Mouse (Mus musculus) left cerebral cortex, postnatal 36 days (tissue): ENCODE measurements around the gene Psmd1. TPM values are rescaled to one million over a fixed set of nuclear protein-coding genes. Genes with fewer than 3 reads are reported as not detected.
"Not testable (repeated sequence)": the region's sequence is repeated elsewhere in the genome, so short reads cannot be mapped to it uniquely, and the experiment has no call there.

Source experiments
- DNase-seq, 2 experiments: peaks; one replicate each; pipeline ENCODE4 v3.0.0; 2021 to 2022; ENCODE audit warnings: low spot score in 2 of 2, mixed read lengths in 1 of 2
- intact Hi-C: fragments of 180-260 bp; cut with DNase I; formaldehyde crosslinking; loops from one replicate; pipeline ENCODE4 v1.15.1; 2025
- total RNA-seq, 2 experiments: library from RNA; stranded (reverse); gene quantifications; 2 replicates each; pipeline ENCODE4 v1.2.3; 2021

Gene Psmd1
- 100 to 1,000 TPM; 106 TPM for total RNA-seq

GRCm38 (mm10) chr1:86064271-86064991 lies at the start of gene Psmd1:
Gene Psmd1 (plus strand): TSS chr1:86064387.
- intact Hi-C loops, result loop anchor here (1.0 kb wide), 1 partner anchor 271 kb away; the partner anchor contains the start of gene Cab39

GRCm38 (mm10) chr1:86015758-86016157 lies 48.4 kb upstream of the Psmd1 start:
- intact Hi-C loops, result not testable (repeated sequence)

More at GRCm38 (mm10) chr1:86064271-86064991, at the start of gene Psmd1:
- DNase-seq, result peak; percentile 86 to 89

GRCm38 (mm10) chr1:86016516-86016915 lies 47.7 kb upstream of the Psmd1 start, which contains the start of gene Spata3:
Gene Spata3 (plus strand): TSS chr1:86016816.
- intact Hi-C loops, result no loop called here
- no peak for DNase-seq

More at GRCm38 (mm10) chr1:86015758-86016157, 48.4 kb upstream of the Psmd1 start:
- not testable (repeated sequence) for DNase-seq

- intact Hi-C loops, result no loop called here
- peak; percentile 68 to 79 for DNase-seq
Observed at GRCm38 (mm10) chr1:86018235-86019055, 45.7 kb upstream of the Psmd1 start.

GRCm38 (mm10) chr1:86021365-86021989 lies 42.7 kb upstream of the Psmd1 start:
- intact Hi-C loops, result no loop called here
- peak; percentile 44 to 53 for DNase-seq

- intact Hi-C loops, result no loop called here
- peak; percentile 71 to 76 for DNase-seq
Observed at GRCm38 (mm10) chr1:86032273-86032987, 31.8 kb upstream of the Psmd1 start.

GRCm38 (mm10) chr1:86038191-86038951 lies 25.8 kb upstream of the Psmd1 start:
- intact Hi-C loops, result no loop called here
- no peak for DNase-seq

GRCm38 (mm10) chr1:86040131-86040530 lies 24.1 kb upstream of the Psmd1 start:
- DNase-seq, result no peak
- intact Hi-C loops, result no loop called here

- intact Hi-C loops, result no loop called here
- DNase-seq, result no peak
Observed at GRCm38 (mm10) chr1:86040817-86041216, 23.4 kb upstream of the Psmd1 start.

GRCm38 (mm10) chr1:86045056-86045455 lies 19.1 kb upstream of the Psmd1 start:
- no peak for DNase-seq
- intact Hi-C loops, result no loop called here

GRCm38 (mm10) chr1:86045848-86046805 lies 18.1 kb upstream of the Psmd1 start, which contains the start of gene 2810459M11Rik:
Gene 2810459M11Rik (plus strand): TSS chr1:86045863.
- intact Hi-C loops, result no loop called here
- DNase-seq, result peak; percentile 45 to 64

GRCm38 (mm10) chr1:86046833-86047563 lies 17.2 kb upstream of the Psmd1 start:
- intact Hi-C loops, result no loop called here
- DNase-seq, result no peak

GRCm38 (mm10) chr1:86048231-86048630 lies 16.0 kb upstream of the Psmd1 start:
- no peak for DNase-seq
- intact Hi-C loops, result no loop called here

GRCm38 (mm10) chr1:86048744-86049143 lies 15.4 kb upstream of the Psmd1 start:
- intact Hi-C loops, result no loop called here
- DNase-seq, result no peak

- DNase-seq, result peak; percentile 36 to 47
- intact Hi-C loops, result no loop called here
Observed at GRCm38 (mm10) chr1:86053198-86053921, 10.8 kb upstream of the Psmd1 start.

- intact Hi-C loops, result loop anchor here (5.0 kb wide), 1 partner anchor 203 kb away; no protein-coding TSS in a partner anchor
- DNase-seq, result no peak
Observed at GRCm38 (mm10) chr1:86054943-86055342, 9.2 kb upstream of the Psmd1 start.
